Mouse (Mus musculus) retina, postnatal 1 day (tissue): ENCODE measurements around the gene Srrm4.
A peak's percentile ranks its signal among the peaks of the same experiment; 100 is the strongest.
"Not testable (repeated sequence)": the region's sequence is repeated elsewhere in the genome, so short reads cannot be mapped to it uniquely, and the experiment has no call there.

Source experiments
- DNase-seq: peaks from one replicate; pipeline ENCODE4 v3.0.0-alpha.2; 2012

Srrm4 gene

DNA sequence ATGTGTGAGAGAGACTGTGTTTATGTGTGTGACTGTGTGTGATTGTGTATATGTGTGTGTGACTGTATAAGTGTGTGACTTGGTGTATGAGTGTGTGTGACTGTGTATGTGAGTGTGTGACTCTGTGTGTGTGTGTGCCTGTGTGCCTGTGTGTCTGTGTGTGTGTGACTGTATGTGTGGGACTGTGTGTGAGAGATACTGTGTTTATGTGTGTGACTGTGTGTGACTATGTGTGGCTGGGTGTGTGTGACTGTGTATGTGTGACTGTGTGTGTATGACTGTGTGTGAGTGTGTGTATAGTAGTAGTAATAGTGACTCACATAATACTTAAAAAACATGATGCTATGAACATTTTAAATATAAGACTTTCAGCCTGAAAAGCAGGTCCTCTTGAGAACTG lies 155.5 kb downstream of the Srrm4 start:
- no peak for DNase-seq

DNA sequence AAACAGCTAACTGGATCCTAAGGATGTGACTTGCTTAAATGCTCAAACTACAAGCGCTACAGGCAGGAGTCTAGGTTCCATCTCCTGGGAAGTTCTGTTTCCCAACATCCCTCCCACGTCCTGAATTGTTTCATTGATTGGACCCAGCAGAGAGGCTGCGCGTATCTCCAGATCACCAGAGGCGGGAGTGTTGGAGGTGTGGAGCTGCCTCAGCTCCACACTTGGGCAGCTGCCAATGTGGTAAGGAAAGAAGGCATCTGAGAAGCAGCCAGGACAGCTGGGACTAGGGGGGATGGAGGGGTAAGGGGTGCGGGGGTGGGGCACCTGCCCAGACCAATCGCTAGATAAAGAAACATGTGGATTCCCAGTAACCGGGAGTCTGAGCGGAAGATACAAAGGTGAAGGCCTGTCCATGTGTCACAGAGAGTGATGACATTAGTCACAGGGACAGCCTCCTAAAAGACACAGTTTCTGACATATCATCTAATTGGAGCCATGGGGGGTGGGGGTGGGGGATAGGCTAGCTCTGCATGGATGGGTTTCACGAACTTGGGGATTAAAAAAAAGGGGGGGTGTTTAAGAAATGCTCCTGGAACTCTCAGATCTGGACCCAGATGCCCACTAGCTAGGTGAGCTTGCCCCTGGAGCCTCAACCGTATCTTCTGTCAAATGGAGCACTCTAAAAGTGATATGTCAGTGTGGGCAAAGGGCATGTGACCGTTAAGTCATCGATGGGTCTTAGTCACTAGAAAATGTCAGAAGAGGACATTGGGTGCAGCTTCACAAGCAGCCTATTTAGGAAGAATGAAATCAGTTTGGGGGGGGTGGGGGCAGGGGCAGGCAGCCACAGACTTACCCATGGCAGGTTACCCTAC lies 156.4 kb downstream of the Srrm4 start:
- DNase-seq, result peak; percentile 49

DNA sequence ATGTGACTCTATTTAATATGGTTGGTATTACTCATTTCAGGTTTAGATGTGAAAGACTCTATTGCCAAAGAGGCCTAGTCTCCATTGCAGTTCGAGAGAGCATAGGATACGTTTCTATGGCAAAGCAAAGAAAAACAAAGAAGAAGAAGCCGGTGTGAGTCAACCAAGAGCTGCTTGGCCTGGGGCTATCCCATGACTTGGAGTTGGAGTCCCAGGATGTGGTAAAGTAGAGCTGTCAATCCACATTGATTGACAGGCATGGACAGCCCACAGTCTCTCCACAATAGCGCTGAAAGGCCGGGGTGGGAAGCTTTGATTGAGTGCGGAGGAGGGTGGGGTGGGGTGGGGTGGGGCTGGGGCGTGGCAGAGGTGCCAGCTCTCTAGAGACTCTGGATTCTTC lies 158.7 kb downstream of the Srrm4 start:
- no peak for DNase-seq

DNA sequence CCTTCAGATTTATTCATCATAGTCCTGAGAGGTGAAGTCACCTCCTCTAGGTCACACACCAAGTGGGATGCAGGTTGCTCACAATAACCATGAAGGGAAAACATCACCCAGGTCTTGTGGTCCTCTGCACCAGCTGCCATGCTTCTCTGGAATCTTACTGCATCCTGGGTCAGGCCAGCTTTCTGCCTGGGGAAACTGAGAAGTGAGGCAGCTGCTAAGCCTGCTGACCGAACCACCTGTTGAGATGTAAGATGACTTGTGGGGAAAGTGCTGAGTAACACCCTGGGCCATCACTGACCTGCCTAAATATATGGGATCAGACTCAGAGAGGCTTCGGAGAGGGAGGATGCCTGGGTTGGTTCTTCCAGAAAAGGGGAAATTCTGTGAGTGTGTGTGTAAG lies 164.9 kb downstream of the Srrm4 start:
- no peak for DNase-seq

DNA sequence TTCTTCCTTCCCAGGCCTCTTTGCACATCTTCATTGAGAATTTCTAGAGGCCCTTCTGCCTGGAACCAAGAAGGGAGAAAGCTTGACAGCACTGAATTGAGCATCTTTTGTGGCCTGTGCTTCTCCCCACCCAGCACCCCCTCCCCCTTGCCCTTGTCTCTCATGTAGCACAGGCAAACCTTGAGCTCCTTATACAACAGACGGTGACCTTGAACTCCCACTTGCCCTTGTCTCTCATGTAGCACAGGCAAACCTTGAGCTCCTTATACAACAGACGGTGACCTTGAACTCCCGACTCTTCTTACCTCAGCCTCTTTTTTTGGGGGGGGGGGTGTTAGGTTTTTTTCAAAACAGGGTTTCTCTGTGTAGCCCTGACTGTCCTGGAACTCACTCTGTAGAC lies 165.9 kb downstream of the Srrm4 start:
- not testable (repeated sequence) for DNase-seq

DNA sequence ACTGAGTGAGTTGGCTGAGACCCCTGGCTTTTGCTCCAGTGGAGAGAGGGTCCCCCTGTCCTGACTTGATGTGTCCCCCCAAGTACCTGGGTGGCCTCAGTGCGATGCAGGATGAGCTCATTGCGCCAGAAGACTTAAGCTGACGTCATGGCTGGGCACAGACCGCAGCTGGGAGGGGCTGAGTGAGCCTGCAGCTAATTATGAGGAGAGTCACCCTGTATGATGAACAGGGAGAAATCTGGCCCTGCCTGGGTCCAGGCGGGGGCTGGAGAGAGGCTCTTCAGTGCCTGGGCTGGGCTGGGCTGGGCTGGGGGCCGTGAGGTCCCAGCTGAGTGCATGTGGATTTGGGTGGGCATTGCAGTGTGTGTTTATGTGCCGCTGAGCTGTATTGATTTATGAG lies 166.3 kb downstream of the Srrm4 start:
- DNase-seq, result no peak

DNA sequence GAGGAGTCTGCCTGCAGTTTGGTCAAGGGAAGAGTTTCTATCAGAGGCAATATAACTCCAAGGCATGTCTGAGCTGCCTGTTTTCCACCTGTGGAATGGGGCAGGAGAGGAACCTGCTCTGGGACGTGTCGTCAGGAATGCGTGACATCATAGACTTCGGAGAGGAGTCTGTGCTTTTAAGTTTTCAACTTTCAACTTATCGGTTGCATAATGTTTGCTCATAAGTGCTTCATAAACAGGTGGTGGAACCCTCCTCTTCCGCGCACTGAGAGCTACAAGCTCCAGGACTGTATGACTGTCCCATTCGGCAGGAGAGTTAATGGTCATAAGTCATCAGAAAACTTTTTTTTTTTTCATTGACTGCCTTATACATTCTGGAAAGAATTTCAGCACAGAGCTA lies 167.9 kb downstream of the Srrm4 start:
- DNase-seq, result no peak

DNA sequence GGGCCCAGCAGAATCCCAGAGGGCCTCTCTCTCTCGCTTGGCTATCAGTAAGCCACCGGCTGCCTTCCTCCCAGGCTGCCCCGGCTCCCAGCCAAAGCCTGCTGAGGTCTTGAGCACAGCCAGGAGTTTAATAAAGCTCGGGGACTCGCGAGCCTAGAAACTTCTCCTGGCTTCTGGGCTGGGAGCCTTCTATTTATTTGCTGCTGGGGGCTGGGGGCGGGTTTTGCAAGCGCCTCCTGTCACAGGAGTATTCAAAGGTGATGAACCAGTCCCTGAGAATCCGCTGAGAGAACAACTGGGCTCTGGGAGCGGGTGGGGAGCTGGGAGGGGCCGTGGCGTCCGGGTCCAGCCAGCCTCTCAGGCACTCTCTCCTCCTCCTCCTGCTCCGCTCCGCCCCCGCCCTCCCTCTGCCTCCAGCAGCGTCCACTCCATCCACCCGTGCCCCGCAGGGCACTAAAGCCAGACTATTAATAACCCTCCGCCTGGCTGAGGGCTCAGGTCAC lies 168.9 kb downstream of the Srrm4 start, which contains the start of gene Hspb8:
Gene Hspb8, minus strand, starts transcription at position 166 of the 503 bp plus-strand sequence.
- DNase-seq, result peak; percentile 78

DNA sequence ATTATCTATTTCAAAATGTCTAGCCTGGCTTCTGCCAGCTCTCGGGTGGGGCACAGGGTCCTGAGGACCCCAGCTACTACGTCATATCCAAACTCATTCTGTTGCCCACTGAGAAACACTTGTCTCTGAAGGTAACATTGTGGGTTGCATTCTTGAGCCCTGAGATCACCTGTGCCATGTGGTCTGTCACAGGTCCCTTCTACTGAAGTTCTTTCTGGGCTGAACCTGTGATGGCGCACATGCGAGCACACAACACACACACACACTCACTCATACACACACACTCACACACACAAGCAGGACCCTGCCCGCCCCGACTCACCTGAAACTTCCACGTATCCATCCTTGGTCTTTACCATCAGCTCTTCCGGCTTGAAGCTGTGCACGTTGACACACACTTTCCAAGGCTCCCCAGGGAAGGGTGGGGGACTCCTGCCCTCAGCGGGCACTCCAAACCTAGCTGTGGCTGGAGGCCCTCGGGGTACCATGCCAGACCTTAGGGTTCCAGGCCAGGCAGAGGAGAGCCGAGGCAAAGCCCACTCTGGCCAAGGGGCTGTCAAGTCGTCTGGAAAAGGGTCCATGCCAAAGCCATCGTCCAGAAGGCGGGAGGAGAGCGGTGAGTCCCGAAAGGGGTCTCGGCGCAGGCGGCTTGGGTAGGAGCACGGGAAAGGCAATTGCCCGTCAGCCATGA lies 169.7 kb downstream of the Srrm4 start:
- DNase-seq, result no peak

DNA sequence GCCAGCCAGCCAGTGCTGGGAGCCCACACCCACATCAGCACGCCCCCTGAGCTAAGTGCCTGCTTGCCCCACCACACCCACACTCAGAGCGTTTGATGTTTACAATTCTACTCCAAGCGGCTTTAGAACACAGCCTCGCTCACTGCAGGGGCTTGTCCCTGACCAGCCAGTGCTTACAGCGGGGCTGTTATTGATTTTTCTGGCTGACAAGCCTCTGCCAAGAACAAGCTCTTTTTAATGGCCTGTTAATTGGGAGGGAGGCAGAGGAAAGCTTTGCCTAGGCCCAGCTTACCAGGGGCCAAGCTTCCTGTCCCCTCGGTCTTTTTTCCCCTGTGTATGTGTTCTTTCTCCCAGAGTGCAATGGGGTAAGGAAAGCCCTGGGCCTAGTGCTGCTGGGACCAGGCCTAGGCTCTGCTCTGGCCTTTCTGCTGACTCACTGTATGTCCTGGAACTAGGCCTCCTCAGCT lies 170.8 kb downstream of the Srrm4 start:
- DNase-seq, result peak; percentile 44

DNA sequence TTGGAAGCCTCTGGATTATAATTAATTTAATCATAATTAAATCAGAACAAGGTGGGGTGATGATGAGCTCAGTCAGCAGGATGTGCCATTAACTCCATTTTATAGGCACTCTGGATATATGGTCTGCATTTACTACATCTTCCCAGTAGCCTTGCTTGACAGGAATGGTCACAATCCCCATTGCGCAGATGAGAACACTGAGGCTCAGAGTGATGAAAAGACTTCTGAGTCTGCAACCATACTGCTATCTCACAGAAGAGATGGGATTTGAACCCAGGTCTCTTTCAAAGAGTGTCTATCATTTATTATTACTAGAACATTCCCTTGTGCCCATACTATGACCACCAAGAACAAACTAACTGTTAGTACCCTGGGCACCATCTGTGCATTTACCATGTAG lies 171.4 kb downstream of the Srrm4 start:
- DNase-seq, result no peak

DNA sequence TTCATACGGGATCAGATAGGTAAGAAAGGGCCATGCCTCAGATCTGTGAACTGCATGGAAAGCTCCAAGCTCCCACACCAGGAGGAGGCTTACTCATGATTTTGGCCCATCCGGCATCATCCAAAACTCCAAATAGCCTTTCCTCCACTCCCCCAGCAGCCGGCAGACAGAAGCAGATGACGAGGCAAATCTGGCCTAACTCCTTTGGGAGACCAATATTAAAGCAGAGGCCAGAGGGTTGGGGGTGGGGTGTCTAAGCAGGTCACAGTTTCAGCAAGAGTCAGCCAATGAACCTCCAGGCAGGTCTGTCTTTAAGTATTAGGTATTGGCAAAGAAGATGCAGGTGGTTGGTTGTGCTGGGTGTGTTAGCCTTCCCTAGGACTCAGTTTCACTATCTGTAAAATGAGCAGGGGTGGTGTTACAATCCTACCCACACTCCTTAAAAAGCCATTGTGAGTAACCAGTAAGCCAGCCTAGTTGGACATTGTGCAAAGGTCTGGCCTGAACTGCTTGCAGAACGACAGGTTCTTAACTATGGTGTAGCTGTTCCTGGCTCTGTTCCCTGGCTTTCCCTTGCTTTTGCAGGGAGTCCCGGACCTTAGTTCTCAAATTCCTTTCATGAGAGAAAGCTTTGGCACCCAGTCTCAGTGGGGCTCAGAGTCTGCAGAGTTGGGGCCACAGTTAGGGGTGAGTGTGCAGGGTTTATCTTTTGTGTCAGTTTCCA lies 172.1 kb downstream of the Srrm4 start:
- no peak for DNase-seq

DNA sequence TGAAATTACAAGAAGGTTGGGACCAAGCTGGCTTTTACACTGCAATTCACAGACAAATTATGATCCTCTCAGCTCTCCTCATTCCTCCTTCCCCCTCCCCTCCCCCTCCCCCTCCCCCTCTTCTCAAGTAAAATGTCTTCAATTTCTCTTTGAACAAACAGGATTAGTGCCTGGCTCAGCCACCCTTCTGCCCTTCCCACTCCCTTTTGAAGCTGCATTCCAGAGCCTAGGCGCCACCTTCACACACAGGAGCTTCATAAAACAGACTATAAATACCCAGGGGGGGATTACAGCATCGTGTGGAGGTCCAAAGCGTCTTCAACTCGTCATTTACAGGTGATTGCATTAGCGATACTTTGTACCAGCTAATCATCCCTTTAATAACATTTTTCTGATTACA lies 175.4 kb downstream of the Srrm4 start:
- DNase-seq, result no peak

DNA sequence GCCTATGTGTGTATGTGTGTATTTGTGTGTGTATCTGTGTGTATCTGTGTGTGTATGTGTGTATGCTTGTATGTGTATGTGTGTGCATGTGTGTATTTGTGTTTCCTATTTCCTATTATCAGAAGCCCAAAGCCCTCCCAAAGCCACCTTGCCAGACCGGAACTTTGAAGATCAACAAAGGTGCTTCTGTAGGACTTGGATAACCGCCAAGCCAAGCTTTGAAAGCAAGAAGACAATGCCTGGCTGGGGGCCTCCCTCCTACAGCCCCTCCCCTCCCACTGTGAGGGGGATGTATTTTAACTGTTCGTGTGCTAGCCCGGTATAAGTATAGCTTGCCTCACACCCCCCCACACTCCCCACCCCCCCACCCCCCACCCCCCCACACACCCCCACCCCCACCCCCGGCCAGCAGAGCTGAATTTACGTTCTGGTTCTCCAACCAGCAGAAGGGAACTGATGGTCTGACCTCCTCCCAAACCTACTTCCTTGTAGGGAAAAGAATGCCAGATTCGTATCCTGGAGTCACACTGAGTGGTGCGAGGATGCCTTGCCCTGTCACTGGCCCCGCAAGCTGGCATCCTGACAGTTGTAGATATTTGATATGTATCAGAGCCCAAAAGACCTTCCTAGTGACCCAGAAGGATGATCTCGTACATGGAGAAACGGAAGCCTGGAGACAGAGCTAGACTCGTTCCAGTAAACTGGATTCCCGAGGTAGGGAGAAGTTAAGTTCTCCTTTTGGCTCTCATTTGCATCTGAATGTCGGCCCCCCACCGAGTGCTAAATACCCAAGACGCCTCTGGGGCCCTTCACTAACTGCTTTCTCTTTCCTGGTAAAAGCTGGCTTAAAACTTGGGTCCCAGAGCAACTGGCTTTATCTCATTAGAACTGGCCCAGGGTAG lies 181.7 kb downstream of the Srrm4 start:
- peak; percentile 63 for DNase-seq

DNA sequence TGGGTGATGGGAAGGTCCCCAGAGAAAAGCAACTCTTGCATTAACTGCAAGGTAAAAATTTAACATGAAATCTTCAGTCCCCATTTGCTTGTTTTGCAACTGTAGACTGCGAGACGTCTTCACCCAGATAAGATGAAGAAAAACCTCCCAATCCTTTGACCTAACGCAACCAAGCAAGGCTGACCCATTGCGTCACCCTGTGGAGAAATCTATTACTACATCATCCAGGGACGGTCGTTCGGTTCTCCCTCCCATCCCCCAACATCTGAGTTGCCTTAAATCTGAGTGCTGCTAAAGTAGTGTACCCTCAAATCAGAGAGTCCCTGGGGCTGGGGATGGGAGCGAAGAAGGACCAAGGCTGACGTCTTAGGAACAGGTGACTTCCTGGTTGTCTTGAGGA lies 182.7 kb downstream of the Srrm4 start:
- no peak for DNase-seq

DNA sequence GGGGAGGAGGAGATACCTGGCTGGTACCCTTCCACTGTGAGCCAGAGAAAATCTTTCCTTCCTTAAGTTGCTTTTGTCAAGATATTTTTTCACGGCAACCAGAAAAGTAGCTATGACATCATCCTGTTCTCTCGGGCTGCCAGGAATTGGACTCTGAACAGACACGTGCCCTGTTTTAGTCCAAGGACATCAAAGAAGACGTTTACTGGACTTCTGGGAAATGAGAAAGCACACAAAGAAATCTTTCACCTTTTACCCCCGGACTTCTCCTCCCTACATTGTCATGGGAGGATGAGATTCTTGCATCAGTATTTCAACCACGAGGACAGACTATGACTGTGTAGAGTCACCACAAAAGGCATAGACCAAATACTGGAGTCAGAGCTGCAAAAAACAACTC lies 183.7 kb downstream of the Srrm4 start:
- no peak for DNase-seq

DNA sequence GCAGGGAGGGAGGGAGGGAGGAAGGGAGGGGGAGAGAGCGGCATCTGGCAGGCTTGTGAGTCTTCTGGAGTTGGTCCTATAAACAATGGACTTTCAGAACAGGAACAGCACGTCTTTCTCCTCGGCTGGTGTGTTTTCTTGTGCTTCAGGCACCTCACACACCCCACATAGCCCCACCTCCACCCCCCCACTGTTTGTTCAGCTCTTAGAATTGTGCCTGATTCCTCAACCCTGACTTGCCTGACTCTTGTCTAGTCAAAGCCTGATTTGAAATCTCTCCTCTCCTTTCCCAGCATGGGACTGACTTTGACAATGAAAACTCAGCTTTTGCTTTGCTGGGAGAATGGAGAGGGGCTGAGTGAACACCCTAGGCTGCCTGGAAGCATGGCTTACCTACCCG lies 184.3 kb downstream of the Srrm4 start:
- no peak for DNase-seq

DNA sequence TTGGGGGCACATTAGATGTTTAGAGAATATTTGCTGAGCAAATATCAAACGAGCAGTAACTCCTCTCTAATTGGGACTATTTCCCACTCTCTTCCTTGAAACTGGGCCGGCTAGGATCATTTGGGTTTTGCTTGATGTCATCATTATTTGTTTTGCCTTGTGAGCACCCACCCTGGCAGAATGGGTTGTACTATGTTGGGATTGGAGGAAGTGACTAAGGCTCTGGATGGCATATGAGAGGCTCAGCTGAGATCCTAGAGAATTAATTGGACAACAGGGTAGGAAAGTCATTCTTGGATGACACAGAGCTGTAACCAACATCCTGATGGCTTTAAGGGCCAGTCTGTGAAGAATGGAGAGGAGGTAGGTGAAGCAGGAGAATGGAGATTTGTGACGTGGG lies 185.1 kb downstream of the Srrm4 start:
- no peak for DNase-seq

DNA sequence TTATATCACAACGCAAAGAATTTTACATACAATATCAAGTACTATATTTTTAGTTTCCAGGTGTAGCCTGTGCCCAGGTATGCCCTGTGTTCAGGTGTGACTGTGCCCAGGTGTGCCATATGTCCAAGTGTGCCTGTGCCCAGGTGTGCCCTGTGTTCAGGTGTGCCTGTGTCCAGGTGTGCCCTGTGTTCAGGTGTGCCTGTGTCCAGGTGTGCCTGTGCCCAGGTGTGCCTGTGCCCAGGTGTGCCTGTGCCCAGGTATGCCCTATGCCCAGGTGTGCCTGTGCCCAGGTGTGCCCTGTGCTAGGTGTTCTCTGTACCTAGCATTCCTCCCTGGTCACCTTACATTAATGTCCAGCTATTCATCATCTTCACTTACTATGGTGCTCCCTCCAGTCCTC lies 185.7 kb downstream of the Srrm4 start:
- no peak for DNase-seq

DNA sequence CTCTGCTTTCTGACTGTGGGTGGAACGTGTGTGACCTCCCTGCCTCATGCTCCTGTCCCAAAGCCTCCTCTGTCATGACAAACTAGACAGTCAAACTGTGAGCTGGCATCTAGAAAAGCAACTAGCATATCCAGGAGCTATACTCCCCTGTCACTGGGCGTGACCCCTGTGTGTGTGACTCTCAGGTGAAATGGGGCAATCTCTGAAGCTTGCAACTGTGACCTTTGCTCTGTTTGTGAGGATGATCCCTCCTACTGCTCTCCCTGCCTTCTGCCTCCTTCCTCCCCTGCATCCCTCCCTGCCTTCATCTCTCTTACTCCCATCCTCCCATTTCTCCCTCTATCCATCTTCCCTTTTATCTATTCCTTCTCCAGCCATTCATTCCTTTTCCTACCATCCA lies 187.6 kb downstream of the Srrm4 start:
- no peak for DNase-seq

DNA sequence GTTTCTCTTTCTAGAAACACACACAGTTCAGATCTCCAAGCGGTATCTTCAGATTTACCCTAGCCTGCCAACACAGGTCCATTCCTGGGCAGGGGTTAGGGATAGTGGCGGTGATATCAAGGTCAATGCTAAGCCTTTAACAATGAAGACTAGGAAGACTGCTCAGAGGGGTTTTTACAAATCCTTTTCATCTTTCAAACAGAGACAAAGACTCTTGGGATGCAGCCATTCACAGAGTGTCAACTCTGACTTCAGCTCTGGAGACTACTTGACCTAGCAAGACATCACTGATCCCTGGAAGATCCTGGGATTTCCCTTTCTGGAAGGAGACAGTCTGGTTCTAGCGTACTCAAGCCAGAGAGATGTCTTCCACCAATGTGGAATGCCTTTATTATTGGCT lies 190.8 kb downstream of the Srrm4 start:
- DNase-seq, result no peak

DNA sequence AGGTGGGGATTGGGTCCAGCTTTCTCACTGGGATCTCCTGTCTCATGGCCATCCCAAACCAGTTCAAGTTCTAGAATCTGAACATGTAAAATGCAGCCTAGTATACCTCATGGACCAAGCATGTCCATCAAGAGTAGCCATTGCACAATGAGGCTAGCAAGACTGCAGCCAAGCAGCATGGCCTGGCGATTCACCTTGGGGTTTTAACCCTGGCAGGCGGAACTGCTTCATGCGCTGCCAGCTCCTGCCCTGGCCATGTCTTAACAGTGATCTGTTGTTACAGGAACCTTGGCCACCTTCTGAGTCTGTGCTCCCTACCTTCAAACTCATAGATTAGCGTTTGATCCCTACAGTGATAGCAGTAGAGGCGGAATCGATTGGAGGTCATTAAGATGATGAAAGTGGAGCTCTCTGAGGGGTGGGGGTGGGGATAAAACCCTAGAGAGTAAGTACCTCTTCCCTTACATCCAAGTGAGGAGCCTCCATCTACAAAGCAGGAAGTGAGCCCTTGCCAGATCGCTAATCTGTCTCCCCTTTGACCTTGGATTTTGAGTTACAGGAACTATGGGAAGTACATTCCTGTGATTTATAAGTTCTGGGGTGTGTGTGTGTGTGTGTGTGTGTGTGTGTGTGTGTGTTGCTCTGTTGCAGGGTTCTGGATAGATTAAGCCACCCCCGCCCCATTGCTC lies 191.4 kb downstream of the Srrm4 start:
- DNase-seq, result no peak
